Mouse (Mus musculus) kidney, adult 2 months (tissue): ENCODE data around the gene Sned1.

Experiments used
- CTCF ChIP-seq: fragments of 200-500 bp; conservative IDR thresholded peaks from 2 replicates; pipeline ENCODE4 v1.5.1; 2011; ENCODE audit warnings: low read depth, mild to moderate bottlenecking, control low read depth, low read length, moderate library complexity, mixed read lengths; ENCODE audit not compliant: insufficient read depth, insufficient read length
- POLR2A ChIP-seq: fragments of 200-500 bp; IDR thresholded peaks from one replicate; pipeline ENCODE4 v1.6.1; 2011; ENCODE audit warnings: low read depth, low read length, control low read depth

DNA sequence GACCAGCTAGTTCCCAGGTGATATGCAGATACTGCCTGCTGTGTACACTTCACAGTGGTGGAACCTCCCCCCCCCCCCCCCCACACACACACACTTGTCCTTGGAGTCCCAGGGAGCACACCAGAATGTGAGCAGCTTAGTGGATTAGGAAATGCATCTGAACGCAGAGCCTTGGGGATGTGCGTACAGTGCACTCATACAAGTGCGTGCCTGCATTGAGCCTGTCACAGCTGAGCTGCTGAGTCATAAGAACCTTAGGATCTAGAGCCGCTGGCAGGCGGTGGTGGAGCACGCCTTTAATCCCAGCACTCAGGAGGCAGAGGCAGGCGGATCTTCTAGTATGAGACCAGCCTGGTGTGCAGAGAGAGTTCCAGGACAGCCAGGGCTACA lies 7.7 kb upstream of the Sned1 start:
- TF ChIP-seq CTCF (no peak), POLR2A (no peak)
